Mouse (Mus musculus): ENCODE data around the gene Gsta1. TPM values are rescaled to one million over a fixed set of nuclear protein-coding genes. Genes with fewer than 3 reads are reported as not detected.
"Not testable (repeated sequence)": the region's sequence is repeated elsewhere in the genome, so short reads cannot be mapped to it uniquely, and the experiment has no call there.

The Gsta1 gene
- polyA plus RNA-seq, 1 experiment from 2014 or later: not detected

DNA sequence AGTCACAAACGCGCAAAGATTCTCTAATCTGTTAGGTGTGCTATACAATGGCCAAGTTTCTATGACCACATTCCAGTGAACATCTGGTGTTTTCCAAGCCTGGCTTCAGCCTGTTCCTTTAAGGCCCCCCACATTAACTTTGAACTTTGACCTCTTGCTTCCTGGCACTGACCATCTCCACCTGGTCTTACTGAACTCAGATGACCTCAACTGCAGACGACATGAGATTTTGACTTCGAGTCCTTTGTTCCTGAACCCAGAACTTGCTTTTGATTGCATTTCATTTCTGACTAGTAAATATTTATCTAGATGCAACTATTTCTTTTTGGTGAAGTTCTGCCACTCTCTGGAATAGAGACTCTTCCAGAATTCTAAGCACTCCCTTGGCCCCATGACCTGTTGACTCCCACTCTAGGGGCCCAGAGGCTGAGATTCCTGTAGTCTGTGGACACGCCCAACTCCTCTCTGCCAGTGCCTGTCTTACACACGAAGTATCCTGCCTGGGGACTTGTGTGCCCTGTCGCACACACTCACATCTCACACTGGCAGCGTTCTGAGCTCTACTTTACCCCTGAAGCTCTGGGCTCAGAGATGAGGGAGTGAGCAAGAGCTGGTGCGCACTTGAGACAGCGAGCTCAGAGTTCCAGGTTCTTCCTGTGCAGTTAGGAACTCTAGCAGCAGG, 7.1 kb upstream of the Gsta1 start:
- H3K27ac ChIP-seq (ENCODE audit: low read depth, low read length): no peak overlapping the region
- no peaks in the 10 kb centered on the region for H3K36me3 ChIP-seq (ENCODE audit: control insufficient read depth, insufficient read depth, low read length)
- H3K4me3 ChIP-seq (ENCODE audit: low read depth, low read length): no peak overlapping the region
- H3K27me3 ChIP-seq (ENCODE audit: control insufficient read depth, insufficient read depth, low read length): no peaks in the 10 kb centered on the region
- H3K9ac ChIP-seq (ENCODE audit: low read length): no peak overlapping the region
- DNase-seq (ENCODE audit: low spot score) (no peak), ATAC-seq (ENCODE audit: insufficient read depth, low FRiP score, low TSS enrichment) (no peak)
- H3K4me2 ChIP-seq (ENCODE audit: low read depth): no peak overlapping the region
- H3K4me1 ChIP-seq (ENCODE audit: control insufficient read depth, insufficient read depth, low read length): no peaks in the 10 kb centered on the region
- H3K9me3 ChIP-seq (ENCODE audit: control insufficient read depth, low read length): no peaks in the 10 kb centered on the region
- 69% methylated on average over 10 of the region's 10 CpGs for WGBS

DNA sequence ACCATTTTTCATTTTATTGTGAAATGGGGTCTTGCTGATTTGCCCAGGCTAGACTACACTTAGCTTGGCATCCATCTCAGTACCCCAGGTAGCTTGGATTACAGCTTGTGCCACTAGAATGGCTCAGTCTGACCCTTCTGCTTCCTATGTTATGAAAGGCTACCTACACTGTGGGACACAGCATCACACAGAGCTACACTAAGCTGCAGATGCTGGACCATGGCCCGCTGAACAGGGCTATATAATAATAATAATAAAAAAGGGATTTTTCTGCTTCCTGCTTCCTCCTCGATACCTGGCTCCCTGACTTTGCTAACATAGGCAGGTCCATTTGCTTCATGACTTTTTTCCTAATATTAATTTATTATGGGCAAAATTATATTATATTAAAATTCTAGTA, 6.0 kb upstream of the Gsta1 start:
- no peaks in the 10 kb centered on the region for H3K36me3 ChIP-seq (ENCODE audit: control insufficient read depth, insufficient read depth, low read length)
- H3K9me3 ChIP-seq (ENCODE audit: control insufficient read depth, low read length): no peaks in the 10 kb centered on the region
- H3K4me3 ChIP-seq (ENCODE audit: low read depth, low read length): no peak overlapping the region
- DNase-seq (ENCODE audit: low spot score) (no peak), ATAC-seq (ENCODE audit: insufficient read depth, low FRiP score, low TSS enrichment) (no peak)
- no peak overlapping the region for H3K9ac ChIP-seq (ENCODE audit: low read length)
- no peaks in the 10 kb centered on the region for H3K4me1 ChIP-seq (ENCODE audit: control insufficient read depth, insufficient read depth, low read length)
- 86% methylated on average over 2 of the region's 2 CpGs for WGBS
- no peaks in the 10 kb centered on the region for H3K27me3 ChIP-seq (ENCODE audit: control insufficient read depth, insufficient read depth, low read length)
- no peak overlapping the region for H3K27ac ChIP-seq (ENCODE audit: low read depth, low read length)
- H3K4me2 ChIP-seq (ENCODE audit: low read depth): no peak overlapping the region

DNA sequence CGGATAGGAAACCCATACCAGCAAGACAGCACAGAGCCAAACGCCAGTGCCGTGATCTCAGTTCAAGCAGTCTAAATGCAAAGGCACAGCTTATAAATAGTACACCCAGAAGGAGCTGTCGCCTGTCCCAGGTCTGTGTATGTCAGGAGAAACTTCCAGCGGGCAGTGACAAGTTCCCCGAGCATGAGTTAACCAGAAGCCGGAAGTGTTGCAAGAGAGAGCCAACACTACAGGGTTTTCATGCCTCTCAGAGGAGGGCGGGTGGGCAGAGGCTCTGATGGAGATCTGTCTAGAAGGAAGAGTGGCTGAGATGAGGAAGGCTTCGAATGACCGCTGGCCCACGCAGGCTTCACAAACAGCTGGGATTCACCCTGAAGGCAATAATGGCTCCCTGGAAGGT, 5.2 kb upstream of the Gsta1 start:
- 78% methylated on average over 11 of the region's 11 CpGs for WGBS
- ATAC-seq (ENCODE audit: insufficient read depth, low FRiP score, low TSS enrichment): no peak

DNA sequence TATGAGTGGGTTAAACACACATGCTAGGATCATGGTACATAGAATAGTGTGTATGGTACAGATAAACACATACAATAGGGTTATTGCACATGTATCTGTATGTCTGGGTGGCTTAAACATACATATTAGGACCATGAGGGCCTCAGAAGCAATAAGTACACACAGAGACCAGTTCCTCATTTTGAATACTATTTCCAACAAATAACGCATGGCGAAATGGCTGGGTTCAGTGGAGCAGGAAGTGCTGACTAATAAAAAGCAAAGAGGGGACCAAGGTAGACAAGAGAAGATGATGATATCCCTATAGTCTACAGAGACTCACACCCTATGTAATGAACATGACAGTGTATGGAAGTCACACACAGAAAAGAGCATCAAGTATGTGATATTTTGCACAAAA, 2.3 kb upstream of the Gsta1 start:
- no peak for DNase-seq (ENCODE audit: low spot score)
- no peak for ATAC-seq (ENCODE audit: insufficient read depth, low FRiP score, low TSS enrichment)
- WGBS: 95% methylated on average over 2 of the region's 2 CpGs

More for the DNA sequence above, 5.2 kb upstream of the Gsta1 start:
- H3K36me3 ChIP-seq (ENCODE audit: control insufficient read depth, insufficient read depth, low read length): no peaks in the 10 kb centered on the region
- no peak for DNase-seq (ENCODE audit: low spot score)
- H3K27ac ChIP-seq (ENCODE audit: low read depth, low read length): no peak overlapping the region
- no peaks in the 10 kb centered on the region for H3K9me3 ChIP-seq (ENCODE audit: control insufficient read depth, low read length)
- H3K4me3 ChIP-seq (ENCODE audit: low read depth, low read length): no peak overlapping the region
- no peaks in the 10 kb centered on the region for H3K27me3 ChIP-seq (ENCODE audit: control insufficient read depth, insufficient read depth, low read length)
- no peak overlapping the region for H3K4me2 ChIP-seq (ENCODE audit: low read depth)
- H3K9ac ChIP-seq (ENCODE audit: low read length): no peak overlapping the region
- H3K4me1 ChIP-seq (ENCODE audit: control insufficient read depth, insufficient read depth, low read length): no peaks in the 10 kb centered on the region

DNA sequence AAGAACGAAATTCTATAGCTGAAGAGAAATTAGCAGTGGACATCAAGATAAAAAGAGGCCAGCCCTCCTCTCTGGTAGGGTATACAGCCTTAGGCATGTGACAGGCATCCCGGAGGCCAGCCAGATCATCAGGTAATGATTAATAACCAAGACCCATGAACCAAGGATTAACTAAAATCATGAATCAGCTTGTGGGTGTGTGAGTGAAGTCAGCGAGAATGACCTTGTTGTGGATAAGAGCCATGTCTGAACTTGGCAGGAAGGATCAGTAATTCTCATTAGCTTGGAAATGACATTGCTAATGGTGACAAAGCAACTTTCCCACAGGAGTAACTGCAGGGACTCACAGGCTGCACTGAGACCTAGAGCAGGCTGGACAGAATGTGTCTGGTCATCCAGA, 798 bp upstream of the Gsta1 start:
- H3K9ac ChIP-seq (ENCODE audit: low read length); H3K9me3 ChIP-seq (ENCODE audit: control insufficient read depth, low read length); H3K4me2 ChIP-seq (ENCODE audit: low read depth); DNase-seq (ENCODE audit: low spot score); H3K36me3 ChIP-seq (ENCODE audit: control insufficient read depth, insufficient read depth, low read length); H3K27ac ChIP-seq (ENCODE audit: low read depth, low read length); H3K4me3 ChIP-seq (ENCODE audit: low read depth, low read length); H3K27me3 ChIP-seq (ENCODE audit: control insufficient read depth, insufficient read depth, low read length); ATAC-seq (ENCODE audit: insufficient read depth, low FRiP score, low TSS enrichment); H3K4me1 ChIP-seq (ENCODE audit: control insufficient read depth, insufficient read depth, low read length): not testable (repeated sequence)
- 78% methylated on average over 3 of the region's 3 CpGs for WGBS

More for the DNA sequence above, 2.3 kb upstream of the Gsta1 start:
- Histone ChIP-seq H3K27me3 (ENCODE audit: control insufficient read depth, insufficient read depth, low read length) (no peaks in the 10 kb centered on the region), H3K4me3 (ENCODE audit: low read depth, low read length) (no peak overlapping the region), H3K9ac (ENCODE audit: low read length) (no peak overlapping the region), H3K36me3 (ENCODE audit: control insufficient read depth, insufficient read depth, low read length) (no peaks in the 10 kb centered on the region), H3K4me2 (ENCODE audit: low read depth) (no peak overlapping the region), H3K27ac (ENCODE audit: low read depth, low read length) (no peak overlapping the region), H3K9me3 (ENCODE audit: control insufficient read depth, low read length) (no peaks in the 10 kb centered on the region), H3K4me1 (ENCODE audit: control insufficient read depth, insufficient read depth, low read length) (no peaks in the 10 kb centered on the region)

DNA sequence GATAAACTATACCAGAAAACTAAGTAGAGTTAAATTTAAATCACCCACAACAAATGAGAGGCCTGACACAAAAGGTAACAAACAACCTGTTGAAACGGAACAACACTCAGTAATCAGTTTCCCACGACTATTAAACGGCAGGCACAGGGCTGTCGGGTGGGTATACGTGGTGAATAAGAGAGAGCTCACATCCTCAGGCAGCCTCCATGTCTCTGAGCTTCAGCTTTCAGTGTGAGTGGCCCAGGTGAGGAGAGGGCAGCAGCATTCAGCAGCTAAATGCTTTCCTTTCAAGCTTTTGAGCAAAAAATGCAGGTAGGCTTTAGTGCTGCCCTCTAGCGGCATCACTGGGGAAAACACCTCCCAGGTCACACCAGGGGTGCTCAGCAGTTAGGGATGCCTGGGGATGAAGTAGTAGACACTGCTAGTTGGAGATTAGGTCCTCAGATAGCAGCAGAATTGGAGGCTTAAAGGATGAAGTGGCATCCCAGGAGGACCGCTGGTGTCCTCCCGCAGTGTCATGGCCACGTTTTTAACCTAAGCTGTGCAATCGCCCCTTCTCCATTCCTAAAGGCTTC, 2.8 kb downstream of the Gsta1 start:
- H3K4me1 ChIP-seq (ENCODE audit: control insufficient read depth, insufficient read depth, low read length); H3K27ac ChIP-seq (ENCODE audit: low read depth, low read length); H3K4me3 ChIP-seq (ENCODE audit: low read depth, low read length); H3K4me2 ChIP-seq (ENCODE audit: low read depth); H3K9me3 ChIP-seq (ENCODE audit: control insufficient read depth, low read length); H3K27me3 ChIP-seq (ENCODE audit: control insufficient read depth, insufficient read depth, low read length); H3K36me3 ChIP-seq (ENCODE audit: control insufficient read depth, insufficient read depth, low read length); H3K9ac ChIP-seq (ENCODE audit: low read length); DNase-seq (ENCODE audit: low spot score); ATAC-seq (ENCODE audit: insufficient read depth, low FRiP score, low TSS enrichment): not testable (repeated sequence)
- whole genome bisulfite sequencing: no CpG with 5 or more reads among the region's 10 CpGs

DNA sequence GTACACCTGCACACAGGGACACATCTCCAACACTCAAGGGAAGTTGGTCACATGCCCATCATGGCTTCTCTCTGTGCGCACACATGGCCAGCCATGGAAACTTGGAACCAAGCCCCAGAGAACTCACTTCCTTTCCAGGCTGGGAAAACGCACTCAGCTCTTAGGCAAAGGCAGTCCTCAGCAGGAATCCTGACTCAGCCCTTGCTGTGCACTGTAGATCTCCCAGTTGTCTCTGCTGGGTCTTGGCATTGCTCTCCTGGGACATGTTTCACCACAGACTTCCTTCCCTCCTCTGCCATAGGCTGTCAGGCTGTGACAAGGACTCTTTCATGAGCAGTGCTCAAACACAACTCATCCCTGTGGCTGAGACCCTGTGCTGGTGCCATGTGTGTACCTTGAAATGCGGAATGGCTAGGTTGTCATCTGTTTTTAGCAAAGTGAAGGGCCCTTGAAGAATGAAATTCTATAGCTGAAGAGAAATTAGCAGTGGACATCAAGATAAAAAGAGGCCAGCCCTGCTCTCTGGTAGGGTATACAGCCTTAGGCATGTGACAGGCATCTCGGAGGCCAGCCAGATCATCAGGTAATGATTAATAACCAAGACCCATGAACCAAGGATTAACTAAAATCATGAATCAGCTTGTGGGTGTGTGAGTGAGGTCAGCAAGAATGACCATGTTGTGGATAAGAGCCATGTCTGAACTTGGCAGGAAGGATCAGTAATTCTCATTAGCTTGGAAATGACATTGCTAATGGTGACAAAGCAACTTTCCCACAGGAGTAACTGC, 25.4 kb downstream of the Gsta1 start:
- not testable (repeated sequence) for H3K9me3 ChIP-seq (ENCODE audit: control insufficient read depth, low read length); H3K4me1 ChIP-seq (ENCODE audit: control insufficient read depth, insufficient read depth, low read length); H3K36me3 ChIP-seq (ENCODE audit: control insufficient read depth, insufficient read depth, low read length); ATAC-seq (ENCODE audit: insufficient read depth, low FRiP score, low TSS enrichment); H3K27me3 ChIP-seq (ENCODE audit: control insufficient read depth, insufficient read depth, low read length); H3K4me3 ChIP-seq (ENCODE audit: low read depth, low read length); H3K9ac ChIP-seq (ENCODE audit: low read length); DNase-seq (ENCODE audit: low spot score); H3K27ac ChIP-seq (ENCODE audit: low read depth, low read length); H3K4me2 ChIP-seq (ENCODE audit: low read depth)
- 84% methylated on average over 4 of the region's 4 CpGs for WGBS

DNA sequence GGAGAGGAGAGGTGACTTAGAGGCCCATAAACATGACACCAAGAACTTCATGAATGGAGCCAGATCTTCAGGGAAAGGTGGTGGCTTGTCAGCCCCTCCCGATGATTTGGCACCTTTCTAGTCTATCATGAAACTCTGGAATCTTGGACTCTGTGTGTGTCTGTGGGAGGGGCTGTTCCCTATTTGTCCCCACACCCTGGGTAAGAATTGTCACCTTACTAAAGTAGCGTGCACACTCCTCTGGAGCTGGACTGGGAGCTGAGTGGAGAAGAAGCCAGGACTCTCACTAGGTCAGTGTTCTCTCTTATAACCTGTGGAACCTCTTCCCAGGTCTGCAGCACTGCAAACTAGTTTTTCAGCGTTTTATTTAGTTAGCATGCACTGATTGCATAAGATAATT, 26.5 kb downstream of the Gsta1 start, which contains the start of gene Gm3776:
Gene Gm3776 (plus strand): TSS at position 216 of the 400 bp plus-strand sequence.
- WGBS: 92% methylated on average over 1 of the region's 3 CpGs
- not testable (repeated sequence) for ATAC-seq (ENCODE audit: insufficient read depth, low FRiP score, low TSS enrichment)

More for the DNA sequence above, 26.5 kb downstream of the Gsta1 start, which contains the start of gene Gm3776:
- not testable (repeated sequence) for DNase-seq (ENCODE audit: low spot score); H3K4me1 ChIP-seq (ENCODE audit: control insufficient read depth, insufficient read depth, low read length); H3K9me3 ChIP-seq (ENCODE audit: control insufficient read depth, low read length); H3K36me3 ChIP-seq (ENCODE audit: control insufficient read depth, insufficient read depth, low read length); H3K27ac ChIP-seq (ENCODE audit: low read depth, low read length); H3K4me2 ChIP-seq (ENCODE audit: low read depth); H3K27me3 ChIP-seq (ENCODE audit: control insufficient read depth, insufficient read depth, low read length); H3K4me3 ChIP-seq (ENCODE audit: low read depth, low read length); H3K9ac ChIP-seq (ENCODE audit: low read length)
